In genomic region chr12:27059885-27060284, GRCm38 (mm10) we compare ENCODE assay signal across 9 mouse cellular contexts.
DNase-seq lines count a peak whose midpoint lies in the region; ATAC-seq and TF ChIP-seq lines count a peak whose summit lies in the region.
"Had no signal": no experiment of that assay in that cellular context is flagged by ENCODE, and none has a peak within 500 bp of the region (broad histone marks: within the 10 kb centered on the region; RNA-seq: fewer than 3 reads in every experiment).

No protein-coding gene starts in this region.

- peaks cover 20% of the 10 kb centered on the region for H3K4me1 ChIP-seq in heart, embryonic 12.5 days (replicated peaks)
- no peaks in the 10 kb centered on the region for H3K4me1 ChIP-seq in MEL (ENCODE audit: control insufficient read depth in 1 of 2, insufficient read depth in 2 of 2, low read length in 2 of 2)
- peaks cover 39% of the 10 kb centered on the region for H3K4me1 ChIP-seq in hindbrain, embryonic 12.5 days
- H3K4me1 ChIP-seq in midbrain, embryonic 13.5 days (replicated peaks): peaks cover 66% of the 10 kb centered on the region
- H3K4me1 ChIP-seq: megakaryocyte, embryonic 14.5 days had no signal

- DNase-seq in heart, postnatal 25 days (ENCODE audit: low spot score): no peak
- DNase-seq in MEL (ENCODE audit: low read depth, low spot score): peak; percentile 3
- DNase-seq in embryo, embryonic 10.5 days (ENCODE audit: low spot score): peak; percentile 77
- DNase-seq in layer of hippocampus, adult 9-10 months (ENCODE audit: low spot score): no peak

- whole genome bisulfite sequencing in heart, embryonic 12.5 days: 19% methylated on average over 4 of the region's 4 CpGs
- WGBS in hindbrain, embryonic 12.5 days: 17% methylated on average over 4 of the region's 4 CpGs
- WGBS in midbrain, embryonic 13.5 days: 8% methylated on average over 4 of the region's 4 CpGs

- no peak overlapping the region for H3K9ac ChIP-seq in heart, embryonic 12.5 days
- no peak overlapping the region for H3K9ac ChIP-seq in MEL (ENCODE audit: control insufficient read depth, low read depth, low read length, poor library complexity, severe bottlenecking)
- no peak overlapping the region for H3K9ac ChIP-seq in hindbrain, embryonic 12.5 days
- 0 out of 2 replicates have a peak overlapping the region, but pooled peaks have one; percentile 72 for H3K9ac ChIP-seq in midbrain, embryonic 13.5 days (replicated peaks)

- H3K27me3 ChIP-seq in heart, embryonic 12.5 days (replicated peaks): no peaks in the 10 kb centered on the region; the same call in 1 of the 2 replicates
- no peaks in the 10 kb centered on the region for H3K27me3 ChIP-seq in MEL (ENCODE audit: control insufficient read depth in 1 of 2, insufficient read depth in 2 of 2, low read length in 2 of 2)
- no peaks in the 10 kb centered on the region for H3K27me3 ChIP-seq in hindbrain, embryonic 12.5 days
- no peaks in the 10 kb centered on the region for H3K27me3 ChIP-seq in midbrain, embryonic 13.5 days
- H3K27me3 ChIP-seq: megakaryocyte, embryonic 14.5 days had no signal

- H3K9me3 ChIP-seq in heart, embryonic 12.5 days (replicated peaks): no peaks in the 10 kb centered on the region
- no peaks in the 10 kb centered on the region for H3K9me3 ChIP-seq in MEL (replicated peaks; ENCODE audit: insufficient read depth, low read length)
- H3K9me3 ChIP-seq in hindbrain, embryonic 12.5 days (replicated peaks): no peaks in the 10 kb centered on the region
- no peaks in the 10 kb centered on the region for H3K9me3 ChIP-seq in midbrain, embryonic 13.5 days

- intact Hi-C loops in heart, postnatal 25 days (cut with DNase I): no loop called here

- no peak; the same call in 1 of the 2 replicates for ATAC-seq in heart, embryonic 12.5 days (ENCODE audit: insufficient number of reproducible peaks, low FRiP score)
- no peak for ATAC-seq in hindbrain, embryonic 12.5 days (ENCODE audit: low FRiP score)
- ATAC-seq in midbrain, embryonic 13.5 days: no peak
- ATAC-seq in activated CD4-positive, CD25-positive, alpha-beta regulatory T cell, adult 4 months: no peak

- H3K27ac ChIP-seq in heart, embryonic 12.5 days (ENCODE audit: poor library complexity, severe bottlenecking): no peak overlapping the region
- H3K27ac ChIP-seq in MEL (ENCODE audit: control insufficient read depth, low read depth, low read length): no peak overlapping the region
- H3K27ac ChIP-seq in hindbrain, embryonic 12.5 days: peak overlapping the region; percentile 97
- H3K27ac ChIP-seq in midbrain, embryonic 13.5 days: peak overlapping the region; percentile 99

- 0 out of 2 replicates have a peak overlapping the region, but pooled peaks have one; percentile 81 for H3K4me2 ChIP-seq in heart, embryonic 12.5 days
- peak overlapping the region; percentile 50; the same call in 1 of the 2 replicates for H3K4me2 ChIP-seq in hindbrain, embryonic 12.5 days (replicated peaks)
- H3K4me2 ChIP-seq in midbrain, embryonic 13.5 days (replicated peaks): peak overlapping the region; percentile 64

- no peaks in the 10 kb centered on the region for H3K79me2 ChIP-seq in MEL (ENCODE audit: control insufficient read depth, insufficient read depth, low read length, poor library complexity)

- TF ChIP-seq RAD21 in MEL (IDR thresholded peaks at IDR 0.05; ENCODE audit: low read depth, low read length): no peak; the same call in 1 of the 2 replicates

- TF ChIP-seq EP300 in MEL (IDR thresholded peaks at IDR 0.05; ENCODE audit: low read depth in 1 of 2, low read length in 2 of 2): no peak

- H3K36me3 ChIP-seq in heart, embryonic 12.5 days: no peaks in the 10 kb centered on the region
- H3K36me3 ChIP-seq in MEL (ENCODE audit: control insufficient read depth in 1 of 2, insufficient read depth in 2 of 2, low read length in 2 of 2): no peaks in the 10 kb centered on the region
- no peaks in the 10 kb centered on the region for H3K36me3 ChIP-seq in hindbrain, embryonic 12.5 days
- no peaks in the 10 kb centered on the region for H3K36me3 ChIP-seq in midbrain, embryonic 13.5 days

- no peak overlapping the region for H3K4me3 ChIP-seq in heart, embryonic 12.5 days
- H3K4me3 ChIP-seq in MEL (ENCODE audit: control insufficient read depth in 1 of 2, insufficient read depth in 1 of 2, low read depth in 2 of 2, low read length in 2 of 2): no peak overlapping the region
- no peak overlapping the region for H3K4me3 ChIP-seq in hindbrain, embryonic 12.5 days
- no peak overlapping the region for H3K4me3 ChIP-seq in midbrain, embryonic 13.5 days (replicated peaks)
- H3K4me3 ChIP-seq: megakaryocyte, embryonic 14.5 days had no signal

- no peak for TF ChIP-seq POLR2A in MEL (IDR thresholded peaks at IDR 0.05; ENCODE audit: control insufficient read depth in 1 of 2, insufficient read depth in 1 of 2, low read depth in 1 of 2, low read length in 2 of 2, poor library complexity in 1 of 2)

- TF ChIP-seq CTCF in MEL (IDR thresholded peaks at IDR 0.05 in 2 of 3, conservative IDR thresholded peaks at IDR 0.05 in 1 of 3; ENCODE audit: control insufficient read depth in 1 of 3, insufficient read depth in 1 of 3, low read depth in 2 of 3, low read length in 3 of 3, poor library complexity in 1 of 3, severe bottlenecking in 1 of 3): peak; percentile 11 to 44 (median 20); a peak in 4 of 6 replicates

TF ChIP-seq in MEL, 35 proteins besides CTCF, POLR2A, EP300 and RAD21:
- TF ChIP-seq SMC3 (IDR thresholded peaks at IDR 0.05; ENCODE audit: low read depth, low read length): no peak
- TF ChIP-seq MXI1 (IDR thresholded peaks at IDR 0.05; ENCODE audit: low read depth, low read length): no peak
TF ChIP-seq in MEL: peak in this region for 0.

Comparison
In these comparisons a context has a peak if more than half of its experiments do, and no peak if none do; other contexts are left out.
1. H3K27ac ChIP-seq: peak in hindbrain, embryonic 12.5 days (single experiment) and midbrain, embryonic 13.5 days (single experiment); none in heart, embryonic 12.5 days (single experiment) and MEL (single experiment).
2. DNase-seq: peak in MEL (single experiment) and embryo, embryonic 10.5 days (single experiment); none in heart, postnatal 25 days (single experiment) and layer of hippocampus, adult 9-10 months (single experiment).
3. Peak in every context shown above with its lines, with median percentiles within 50 percentile points of each other: H3K4me2 ChIP-seq.